Mouse (Mus musculus) kidney, postnatal 14 days (tissue): ENCODE measurements around the gene Gm20518.

ENCODE experiments used
- DNase-seq: peaks from one replicate; pipeline ENCODE4 v3.0.0; 2022; ENCODE audit warnings: mixed read lengths

Gm20518 gene

DNA sequence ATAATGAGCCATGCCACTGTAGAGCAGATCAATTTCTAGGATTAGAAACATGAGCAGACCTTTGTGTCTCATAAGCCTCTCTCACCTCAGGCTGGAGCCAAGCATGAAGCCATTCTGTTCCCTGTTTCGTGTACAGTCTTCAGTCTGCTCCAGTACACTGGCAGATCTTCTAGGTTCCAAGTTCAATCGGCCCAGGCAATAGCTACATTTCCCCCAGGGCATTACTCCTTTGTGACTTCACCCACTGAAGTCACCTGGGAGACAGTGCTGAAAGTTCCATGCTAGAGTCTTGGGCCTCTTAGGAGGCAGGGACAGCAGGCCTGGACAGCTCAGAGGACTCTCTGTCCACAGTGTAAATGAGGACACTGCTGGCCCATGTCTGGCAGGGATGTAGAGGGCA is 2.5 kb upstream of the Gm20518 start, which contains the start of gene Tssk1:
Gene Tssk1 (plus strand): TSS at position 301 of the 400 bp plus-strand sequence.
- no peak for DNase-seq

GRCm38 (mm10) chr16:17892606-17893005 is 1.1 kb upstream of the Gm20518 start:
- peak; percentile 86 for DNase-seq

DNA sequence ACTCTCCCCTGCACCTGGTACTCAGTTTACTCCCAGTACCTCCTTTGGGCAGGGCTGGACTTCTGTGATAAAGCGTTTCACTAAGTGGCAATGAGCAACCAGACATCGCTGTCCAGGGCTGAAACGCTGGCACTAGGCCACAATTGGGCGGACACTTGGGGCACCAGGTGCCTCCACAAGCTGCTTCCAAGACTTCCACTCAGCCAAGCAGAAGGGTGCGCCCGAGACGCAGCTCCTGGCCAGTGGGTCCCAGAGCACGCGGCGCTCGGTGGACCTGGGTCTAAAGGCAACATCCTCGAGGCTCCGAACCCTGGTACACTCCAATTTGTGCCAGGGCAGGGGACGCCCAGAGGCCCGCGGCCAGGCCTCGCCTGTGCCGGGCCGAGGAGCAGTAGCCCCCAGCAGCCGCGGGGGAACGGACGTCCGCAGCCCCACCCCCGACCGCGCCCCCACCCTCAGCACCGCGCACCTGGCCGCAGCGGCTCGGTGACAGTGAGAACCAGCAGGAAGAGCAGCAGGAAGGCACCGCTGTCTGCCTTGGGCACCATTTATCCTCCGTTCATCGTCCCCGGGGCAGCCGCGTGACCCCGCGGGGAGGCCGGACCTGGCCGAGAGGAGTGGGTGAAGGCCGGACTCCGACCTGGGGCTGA is 429 bp downstream of the Gm20518 start:
- DNase-seq: peak; percentile 89

- DNase-seq: no peak
Measured at GRCm38 (mm10) chr16:17890342-17890727, 1.1 kb downstream of the Gm20518 start.

DNA sequence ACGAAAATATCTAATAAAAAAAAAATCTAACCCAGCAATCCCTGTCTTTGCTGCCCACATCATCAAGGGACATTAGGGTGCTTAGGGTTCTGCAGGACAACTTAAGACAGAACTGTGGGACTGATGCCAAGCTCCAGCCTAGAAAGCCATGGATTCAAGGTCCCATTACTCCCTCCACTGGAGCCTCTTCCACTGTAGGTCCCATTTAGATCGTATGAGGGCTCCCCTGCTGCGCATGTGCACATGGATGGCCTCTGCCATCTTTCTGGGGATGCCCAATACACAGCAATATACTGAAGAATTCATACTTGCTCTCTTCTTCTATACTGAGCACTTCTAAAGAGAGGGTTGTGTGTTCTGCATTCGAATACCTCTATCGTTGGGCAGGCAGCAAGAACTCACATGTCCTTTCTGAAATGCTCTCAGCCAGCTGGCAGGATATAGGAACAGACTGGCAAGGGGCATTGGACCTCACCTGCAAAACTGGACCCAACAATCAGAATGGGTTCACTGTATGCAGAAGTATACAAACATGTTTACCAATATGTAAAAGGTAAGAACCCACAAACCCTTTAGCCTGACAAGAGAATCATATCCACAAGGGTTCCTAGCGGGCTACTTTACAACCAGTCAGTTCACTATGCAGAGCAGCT is 1.7 kb downstream of the Gm20518 start:
- DNase-seq: no peak

GRCm38 (mm10) chr16:17884116-17884515 is 7.4 kb downstream of the Gm20518 start:
- DNase-seq: no peak

- no peak for DNase-seq
Measured at GRCm38 (mm10) chr16:17882196-17882595, 9.3 kb downstream of the Gm20518 start.

- no peak for DNase-seq
Measured at GRCm38 (mm10) chr16:17879571-17879970, 11.9 kb downstream of the Gm20518 start.

GRCm38 (mm10) chr16:17876096-17876495 is 15.4 kb downstream of the Gm20518 start:
- no peak for DNase-seq

- DNase-seq: no peak
Measured at GRCm38 (mm10) chr16:17875174-17875573, 16.3 kb downstream of the Gm20518 start.

DNA sequence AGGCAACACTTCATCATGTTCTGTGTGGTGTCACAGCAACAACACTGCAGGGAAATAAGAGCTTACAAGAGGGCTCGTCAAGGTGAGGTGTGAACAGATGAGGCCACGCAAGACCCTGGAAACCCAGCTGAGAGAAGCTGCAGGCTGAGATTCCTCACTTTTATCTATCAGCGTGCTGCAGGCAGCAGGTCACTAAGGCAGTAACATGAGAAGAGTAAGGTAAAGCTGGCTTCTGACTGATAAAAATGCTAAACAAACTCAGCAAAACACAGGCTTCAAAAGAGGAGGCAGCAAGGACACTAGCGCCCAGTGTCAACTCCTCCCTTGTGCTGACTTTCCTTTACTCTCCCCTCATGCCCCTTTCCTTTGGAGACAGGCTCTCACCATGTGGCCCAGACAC is 18.5 kb downstream of the Gm20518 start:
- DNase-seq: no peak

DNA sequence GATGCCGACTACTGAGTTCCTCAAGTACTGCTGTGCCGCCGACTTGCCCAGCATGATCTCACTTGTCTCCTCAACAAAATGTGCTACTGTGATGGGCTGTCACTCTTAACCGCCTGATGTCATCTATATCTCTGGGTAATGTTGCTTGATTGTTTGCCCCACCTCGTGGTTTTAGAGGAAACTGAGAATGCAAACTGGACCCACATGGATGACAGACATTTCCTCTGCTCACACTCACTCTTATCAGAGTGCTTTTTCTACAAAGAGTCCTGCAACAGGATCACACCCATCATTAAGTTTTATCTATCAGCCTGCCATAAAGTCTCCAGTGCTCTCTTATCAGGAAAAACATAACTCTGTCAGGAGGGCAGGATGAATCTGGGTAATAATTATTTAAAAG is 20.2 kb downstream of the Gm20518 start:
- DNase-seq: no peak

DNA sequence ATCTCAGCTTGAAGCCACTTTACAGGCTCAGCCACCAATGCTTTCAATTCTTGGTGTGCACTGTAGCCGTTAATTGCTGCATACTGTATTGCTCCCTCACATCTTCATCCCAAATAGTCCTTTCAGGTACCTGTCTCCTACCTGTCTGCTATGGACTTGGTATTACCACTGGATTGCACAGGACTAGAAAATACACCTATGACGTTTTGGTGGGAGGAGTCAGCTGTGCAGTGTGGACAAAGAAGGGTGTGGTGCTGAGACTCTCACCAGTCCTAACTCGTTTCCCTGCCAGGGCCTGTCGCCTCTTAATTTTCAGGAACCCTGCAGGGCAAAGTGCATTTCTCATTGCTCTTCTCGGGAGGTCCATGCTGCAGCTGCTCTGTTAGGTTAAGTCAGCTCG is 25.7 kb downstream of the Gm20518 start:
- DNase-seq: peak; percentile 43

DNA sequence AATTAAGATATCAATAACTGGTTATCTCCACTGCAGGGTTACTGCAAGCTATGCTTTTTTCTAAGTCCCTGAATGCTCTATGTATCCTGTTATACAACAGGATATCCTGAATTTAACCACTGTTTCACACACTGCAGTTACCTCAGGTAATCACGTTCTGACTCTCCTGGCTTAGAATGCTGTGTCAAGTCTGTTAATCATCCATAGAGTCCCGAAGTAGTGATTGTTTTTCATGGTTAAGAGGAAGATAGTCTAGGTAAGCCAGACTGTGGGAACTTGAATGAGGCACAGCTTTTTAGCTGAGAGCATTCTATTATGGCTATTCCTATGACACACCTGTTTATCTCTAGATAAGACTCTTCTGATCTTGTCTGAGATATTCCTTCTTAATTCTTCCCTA is 26.2 kb downstream of the Gm20518 start:
- DNase-seq: no peak

DNA sequence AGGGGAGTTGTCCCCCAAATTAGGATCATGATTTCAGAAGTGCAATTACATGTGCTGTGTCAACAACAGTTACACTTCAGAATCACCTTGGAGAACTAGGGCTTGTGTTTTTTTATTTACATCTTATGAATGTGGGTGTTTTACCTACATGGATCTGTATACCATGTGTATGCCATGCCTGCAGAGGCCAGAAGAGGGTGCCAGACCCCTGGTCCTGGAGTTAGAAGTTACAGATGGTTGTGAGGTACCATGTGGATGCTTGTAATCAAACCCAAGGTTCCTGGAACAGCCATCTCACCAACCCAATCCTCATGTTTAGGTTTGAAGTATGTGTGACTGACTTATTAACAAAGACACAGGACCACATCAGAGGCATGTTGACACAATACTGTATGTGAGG is 32.9 kb downstream of the Gm20518 start:
- peak; percentile 38 for DNase-seq

GRCm38 (mm10) chr16:17857157-17857556 is 34.3 kb downstream of the Gm20518 start:
- DNase-seq: no peak

GRCm38 (mm10) chr16:17853263-17853662 is 38.2 kb downstream of the Gm20518 start:
- DNase-seq: no peak

DNA sequence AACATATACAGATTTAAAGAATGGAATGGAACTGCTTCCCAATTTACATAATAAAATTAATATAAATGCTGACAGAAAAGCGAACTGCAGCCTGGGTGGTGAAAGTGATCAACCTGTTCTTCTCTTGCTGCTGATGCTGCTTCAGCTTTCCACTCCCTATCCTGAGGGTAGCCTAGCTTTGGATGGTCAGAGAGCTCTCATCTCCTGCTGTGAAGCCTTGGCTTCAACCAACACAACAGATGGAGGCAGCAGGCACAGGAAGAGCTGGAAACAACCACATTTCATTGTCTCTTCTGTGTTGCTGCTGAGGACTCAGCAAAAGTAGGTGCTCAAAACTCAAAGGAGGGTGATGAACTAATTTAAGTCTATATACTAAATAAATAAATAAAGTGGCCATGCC is 39.6 kb downstream of the Gm20518 start:
- DNase-seq: no peak

- DNase-seq: no peak
Measured at GRCm38 (mm10) chr16:17851331-17851730, 40.1 kb downstream of the Gm20518 start.

DNA sequence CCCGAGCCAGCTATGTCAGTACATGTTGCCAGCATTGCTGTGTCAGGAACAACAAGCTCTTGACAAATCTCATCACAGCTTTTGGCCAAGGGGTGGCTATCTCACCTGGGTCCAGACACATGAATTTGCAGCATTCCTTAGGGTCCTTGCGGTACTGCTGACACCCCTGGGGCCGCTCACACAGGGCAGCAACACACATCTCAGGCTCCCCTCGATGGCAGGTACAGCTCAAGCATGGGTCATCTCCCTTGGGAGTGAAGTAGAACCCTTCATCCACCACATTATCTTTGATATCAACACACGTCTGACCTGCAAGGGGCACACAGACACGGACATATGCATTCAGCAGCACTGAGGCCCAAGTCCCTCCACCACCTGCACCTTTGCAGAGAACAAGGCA is 42.0 kb downstream of the Gm20518 start:
- no peak for DNase-seq

- DNase-seq: peak; percentile 56
Measured at GRCm38 (mm10) chr16:17848928-17849327, 42.5 kb downstream of the Gm20518 start.

GRCm38 (mm10) chr16:17848431-17848830 is 43.0 kb downstream of the Gm20518 start:
- DNase-seq: no peak

DNA sequence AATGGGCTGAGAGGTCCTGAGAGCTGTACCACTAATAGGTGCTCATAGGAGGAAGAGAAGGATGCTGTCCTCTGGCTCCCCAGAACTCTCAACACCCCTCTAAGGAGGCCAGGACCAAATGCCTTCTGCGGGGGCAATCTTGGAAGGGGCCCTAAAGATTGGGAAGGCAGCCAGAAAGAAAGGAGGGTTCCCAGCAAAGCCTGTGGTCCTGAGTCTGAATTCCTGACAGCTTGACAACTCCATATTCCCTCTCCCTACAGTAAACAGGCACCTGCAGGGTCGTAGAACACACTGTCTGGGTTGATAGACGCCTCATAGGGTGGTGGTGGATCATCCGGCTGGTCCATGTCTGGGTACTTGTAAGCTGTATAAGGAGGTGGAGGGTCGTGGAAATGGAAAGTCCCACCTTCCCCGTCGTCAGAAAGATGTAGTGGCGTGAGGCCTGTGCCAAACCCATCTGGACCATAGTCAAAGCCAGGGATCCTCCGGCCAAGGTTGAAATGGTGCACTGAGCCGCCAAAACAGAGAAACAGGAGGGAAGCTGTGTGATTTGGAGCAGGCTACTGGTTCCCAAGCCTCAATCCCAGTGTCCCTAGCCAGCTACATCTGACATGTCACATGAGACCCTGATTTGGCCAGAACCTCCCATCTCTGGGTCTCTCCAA is 47.6 kb downstream of the Gm20518 start:
- DNase-seq: no peak

- no peak for DNase-seq
Measured at GRCm38 (mm10) chr16:17842437-17842836, 49.0 kb downstream of the Gm20518 start.
